Mouse (Mus musculus): ENCODE results near the gene Alox12b.

Alox12b gene

DNA sequence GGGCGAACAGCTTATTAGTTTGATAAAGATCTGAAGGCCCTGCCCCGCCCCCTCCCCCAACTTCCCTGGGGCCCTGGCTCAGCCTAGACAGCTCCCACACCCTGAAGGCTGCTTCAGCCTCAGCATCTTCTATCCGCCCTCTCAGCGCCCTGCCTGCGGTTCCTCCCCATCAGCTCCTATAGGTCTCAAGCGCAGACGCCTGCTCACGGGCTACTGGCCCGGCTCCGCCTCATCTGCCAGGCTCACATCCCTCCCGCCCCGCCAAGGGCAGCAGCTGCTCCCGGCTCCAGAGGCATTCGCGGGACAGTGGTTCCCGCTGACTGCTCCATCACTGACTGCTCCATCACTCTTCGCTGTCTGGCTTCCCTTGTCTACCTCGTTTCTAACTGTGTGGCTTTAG is at the start of gene Alox12b:
Alox12b (plus strand) TSS at position 190 of the 400 bp plus-strand sequence.
- in situ Hi-C loops (cut with MseI, MboI) = no loop called here

DNA sequence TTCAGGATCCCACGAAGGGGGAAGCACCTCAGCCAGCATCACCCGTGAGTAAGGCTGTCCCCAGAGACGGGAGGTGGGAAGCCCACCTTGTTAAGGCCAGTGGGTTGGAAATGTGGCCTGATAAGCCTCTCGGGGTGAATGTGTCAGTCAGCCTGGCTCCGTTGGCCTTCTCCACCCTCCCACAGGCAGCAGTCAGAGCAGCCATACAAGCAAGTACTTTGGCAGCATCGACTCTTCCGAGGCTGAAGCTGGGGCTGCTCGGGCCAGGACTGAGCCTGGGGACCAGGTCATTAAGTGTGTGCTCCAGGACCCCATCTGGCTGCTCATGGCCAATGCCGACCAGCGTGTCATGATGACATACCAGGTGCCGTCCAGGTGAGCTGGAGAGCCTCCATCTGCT is 49.1 kb upstream of the Alox12b start:
- in situ Hi-C loops (cut with MseI, MboI) = no loop called here

DNA sequence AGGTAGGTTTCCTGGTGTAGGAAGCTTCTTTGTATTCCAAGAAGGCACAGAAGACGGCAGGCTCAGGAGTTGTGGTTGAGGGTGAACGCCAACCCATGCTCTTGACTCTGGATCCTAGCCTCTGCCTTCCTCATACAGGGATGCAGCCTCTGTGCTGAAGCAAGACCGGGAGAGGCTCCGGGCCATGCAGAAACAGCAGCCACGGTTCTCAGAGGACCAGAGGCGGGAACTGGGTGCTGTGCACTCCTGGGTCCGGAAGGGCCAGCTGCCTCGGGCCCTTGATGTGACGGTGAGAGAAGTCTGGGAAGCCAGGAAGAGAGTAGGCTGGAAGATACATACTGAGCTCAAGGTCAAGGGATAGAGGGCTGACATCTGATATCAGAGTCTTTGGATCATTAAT is 48.6 kb upstream of the Alox12b start:
- in situ Hi-C loops (cut with MseI, MboI) = no loop called here

DNA sequence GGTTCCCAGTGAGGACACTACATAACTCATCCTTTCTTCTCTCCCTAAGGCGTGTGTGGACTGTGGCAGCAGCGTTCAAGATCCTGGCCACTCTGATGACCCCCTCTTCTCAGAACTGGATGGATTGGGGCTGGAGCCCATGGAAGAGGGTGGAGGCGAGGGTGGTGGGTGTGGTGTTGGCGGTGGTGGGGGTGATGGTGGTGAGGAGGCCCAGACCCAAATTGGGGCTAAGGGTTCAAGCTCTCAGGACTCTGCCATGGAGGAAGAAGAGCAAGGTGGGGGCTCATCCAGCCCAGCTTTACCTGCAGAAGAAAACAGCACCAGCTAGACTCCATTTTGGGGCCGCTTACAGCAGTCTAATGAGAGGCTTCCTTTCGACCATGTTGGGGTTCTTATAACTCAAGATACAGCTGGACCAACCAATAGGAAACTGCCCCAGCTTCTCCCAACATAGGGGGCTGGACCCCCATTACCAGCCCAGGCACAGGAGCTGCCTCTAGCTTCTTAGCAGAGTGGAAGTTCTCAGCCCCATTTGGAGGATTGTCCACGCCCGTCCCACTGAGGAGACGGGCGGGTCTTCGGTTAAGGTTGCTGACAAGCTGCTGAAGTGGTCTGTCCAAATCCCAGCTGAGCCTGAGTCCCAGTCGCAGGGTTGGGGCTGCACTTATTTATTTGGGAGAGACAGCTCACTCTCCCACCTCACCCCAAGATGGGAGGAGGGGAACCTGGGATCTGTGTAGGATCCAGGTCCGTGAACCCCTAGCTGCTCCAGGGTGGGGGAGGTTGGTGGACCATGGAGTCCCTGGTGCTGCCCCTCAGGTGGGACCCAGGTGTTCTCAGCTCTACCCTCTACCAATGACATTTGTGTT is 47.5 kb upstream of the Alox12b start:
- in situ Hi-C loops (cut with MseI, MboI) = no loop called here

DNA sequence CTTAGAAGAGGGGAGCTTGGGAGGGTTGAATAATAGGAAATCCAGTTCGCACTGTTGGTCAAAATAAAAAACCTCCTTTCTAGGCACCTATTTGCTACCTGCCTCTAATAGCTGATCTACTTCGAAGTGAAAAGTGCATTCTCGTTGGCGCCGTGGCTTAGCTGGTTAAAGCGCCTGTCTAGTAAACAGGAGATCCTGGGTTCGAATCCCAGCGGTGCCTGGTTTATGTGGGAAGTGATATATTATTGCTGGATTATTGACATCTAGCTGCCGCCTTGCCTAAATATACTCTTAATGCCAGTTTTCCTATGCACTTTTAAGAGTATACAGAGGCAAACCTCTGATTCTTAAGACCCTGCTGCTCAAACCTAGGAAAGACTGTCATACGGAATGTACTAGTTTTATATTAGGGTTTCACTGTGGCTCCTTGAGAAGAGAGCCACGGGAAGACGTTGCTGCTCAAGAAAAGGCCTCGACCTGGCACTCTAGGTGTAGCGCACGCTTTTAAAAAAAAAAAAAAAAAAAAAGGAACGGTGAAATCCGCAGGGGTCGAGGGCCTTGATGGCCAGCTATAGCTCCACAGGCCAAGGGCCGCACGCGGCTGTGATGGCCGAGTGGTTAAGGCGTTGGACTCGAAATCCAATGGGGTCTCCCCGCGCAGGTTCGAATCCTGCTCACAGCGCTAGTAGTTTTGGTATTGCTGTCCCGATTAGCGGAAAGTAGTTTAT is 46.3 kb upstream of the Alox12b start:
- in situ Hi-C loops (cut with MseI, MboI) = no loop called here

DNA sequence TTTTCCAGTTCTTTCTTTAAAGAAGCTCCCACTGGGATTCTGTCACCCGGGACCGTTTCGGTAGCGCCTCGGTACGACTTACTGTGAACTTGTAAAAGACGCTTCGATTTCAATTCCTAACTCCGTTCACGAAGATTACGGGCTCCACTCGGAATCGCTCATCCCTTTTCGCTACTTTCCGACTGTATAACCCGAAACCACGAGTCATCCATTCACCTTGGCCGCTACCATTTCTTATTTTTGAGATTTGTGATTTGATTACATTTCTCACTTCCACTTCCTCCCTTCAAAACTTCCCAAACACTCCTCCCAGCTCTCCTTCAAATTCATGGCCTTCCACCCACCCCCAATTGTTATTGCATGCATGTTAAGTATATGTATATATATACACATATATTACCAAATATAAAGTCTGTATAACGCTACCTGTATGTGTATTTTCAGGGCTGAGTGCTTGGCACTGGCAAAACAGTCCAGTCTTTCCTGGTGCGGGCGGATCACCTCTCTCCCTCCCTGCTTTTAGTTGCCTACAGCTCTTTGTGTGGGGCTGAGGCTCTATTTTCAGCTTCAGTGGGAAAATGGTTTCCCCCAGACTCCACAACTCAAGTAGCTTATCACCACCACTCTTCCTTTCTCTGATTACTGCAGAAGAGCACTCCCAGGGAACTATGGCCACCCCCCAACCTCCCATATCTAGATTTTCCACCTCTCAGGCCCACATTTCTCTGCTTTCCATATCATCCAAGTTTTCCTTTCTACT is 45.6 kb upstream of the Alox12b start:
- in situ Hi-C loops (cut with MseI, MboI) = no loop called here

DNA sequence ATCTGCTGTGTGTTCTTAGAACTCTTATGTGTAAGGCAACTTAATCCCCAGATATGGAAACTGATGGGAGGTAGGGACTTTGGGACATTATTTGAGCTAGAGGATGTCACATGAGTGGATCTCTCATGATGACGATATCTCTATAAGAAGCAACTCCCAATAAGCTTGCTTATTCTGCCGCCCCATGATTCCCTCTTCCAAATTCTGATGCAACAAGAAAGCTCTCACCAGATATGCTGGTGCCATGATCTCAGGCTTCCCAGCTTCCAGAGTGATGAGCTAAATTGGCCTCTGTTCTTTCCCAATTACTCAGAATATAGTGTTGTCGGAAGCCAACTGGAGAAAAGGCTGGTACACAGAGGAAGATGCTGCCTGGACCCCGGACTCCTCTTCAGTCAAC is 44.9 kb upstream of the Alox12b start:
- in situ Hi-C loops (cut with MseI, MboI) = no loop called here

DNA sequence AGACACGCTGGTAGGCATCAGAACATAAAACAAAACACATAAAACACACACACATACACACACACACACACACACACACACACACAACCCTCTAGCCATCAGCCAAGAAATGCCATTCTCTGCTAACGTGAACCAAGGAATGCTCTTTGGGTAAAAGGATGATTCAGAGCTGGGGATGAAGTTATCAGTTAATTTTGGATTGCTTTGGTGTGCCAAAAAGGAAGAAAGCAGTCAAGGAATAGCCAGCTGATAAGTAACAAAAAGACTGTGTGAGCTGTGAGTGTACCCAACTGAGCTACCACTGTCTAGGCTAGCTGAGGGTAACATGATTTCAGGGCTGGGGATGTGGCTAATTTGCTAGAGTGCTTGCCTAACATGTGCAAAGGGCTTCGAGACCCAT is 42.8 kb upstream of the Alox12b start:
- in situ Hi-C loops (cut with MseI, MboI) = no loop called here

DNA sequence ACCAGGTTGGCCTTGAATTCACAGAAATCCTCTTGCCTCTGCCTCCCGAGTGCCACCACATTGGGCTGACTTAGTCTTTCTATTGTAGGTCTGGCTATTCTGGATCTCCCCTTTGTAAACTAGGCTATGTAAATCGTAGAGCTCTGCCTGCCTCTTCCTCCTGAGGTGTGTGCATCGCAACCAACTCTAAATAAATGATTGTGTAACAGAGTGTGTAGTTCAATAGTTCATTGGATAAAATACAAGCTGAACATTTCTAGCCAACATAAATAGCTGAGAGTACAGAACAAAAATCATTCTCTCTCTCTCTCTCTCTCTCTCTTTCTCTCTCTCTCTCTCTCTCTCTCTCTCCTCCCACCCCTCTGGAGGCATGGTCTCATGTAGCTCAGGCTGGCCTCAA is 42.2 kb upstream of the Alox12b start:
- in situ Hi-C loops (cut with MseI, MboI) = no loop called here

DNA sequence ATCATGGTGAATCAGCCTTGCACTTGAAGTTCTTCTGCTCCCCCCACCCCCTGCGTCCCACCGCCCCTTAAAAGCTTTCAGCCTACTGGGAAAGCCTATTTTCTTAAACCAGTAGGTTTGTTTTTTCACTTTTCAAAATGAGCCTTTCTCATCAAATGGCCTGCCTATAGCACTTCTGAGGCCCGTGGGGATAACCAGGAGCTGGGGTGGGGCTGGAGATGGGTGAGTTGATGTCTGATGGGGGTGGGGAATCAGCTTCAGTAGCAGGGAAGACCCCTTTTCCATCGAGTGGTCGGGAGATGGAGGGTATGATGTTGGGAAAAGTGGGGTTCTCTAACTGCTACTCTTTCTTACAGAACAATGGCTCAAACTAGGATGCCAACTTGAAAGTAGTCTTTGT is 39.9 kb upstream of the Alox12b start:
- in situ Hi-C loops (cut with MseI, MboI) = no loop called here

DNA sequence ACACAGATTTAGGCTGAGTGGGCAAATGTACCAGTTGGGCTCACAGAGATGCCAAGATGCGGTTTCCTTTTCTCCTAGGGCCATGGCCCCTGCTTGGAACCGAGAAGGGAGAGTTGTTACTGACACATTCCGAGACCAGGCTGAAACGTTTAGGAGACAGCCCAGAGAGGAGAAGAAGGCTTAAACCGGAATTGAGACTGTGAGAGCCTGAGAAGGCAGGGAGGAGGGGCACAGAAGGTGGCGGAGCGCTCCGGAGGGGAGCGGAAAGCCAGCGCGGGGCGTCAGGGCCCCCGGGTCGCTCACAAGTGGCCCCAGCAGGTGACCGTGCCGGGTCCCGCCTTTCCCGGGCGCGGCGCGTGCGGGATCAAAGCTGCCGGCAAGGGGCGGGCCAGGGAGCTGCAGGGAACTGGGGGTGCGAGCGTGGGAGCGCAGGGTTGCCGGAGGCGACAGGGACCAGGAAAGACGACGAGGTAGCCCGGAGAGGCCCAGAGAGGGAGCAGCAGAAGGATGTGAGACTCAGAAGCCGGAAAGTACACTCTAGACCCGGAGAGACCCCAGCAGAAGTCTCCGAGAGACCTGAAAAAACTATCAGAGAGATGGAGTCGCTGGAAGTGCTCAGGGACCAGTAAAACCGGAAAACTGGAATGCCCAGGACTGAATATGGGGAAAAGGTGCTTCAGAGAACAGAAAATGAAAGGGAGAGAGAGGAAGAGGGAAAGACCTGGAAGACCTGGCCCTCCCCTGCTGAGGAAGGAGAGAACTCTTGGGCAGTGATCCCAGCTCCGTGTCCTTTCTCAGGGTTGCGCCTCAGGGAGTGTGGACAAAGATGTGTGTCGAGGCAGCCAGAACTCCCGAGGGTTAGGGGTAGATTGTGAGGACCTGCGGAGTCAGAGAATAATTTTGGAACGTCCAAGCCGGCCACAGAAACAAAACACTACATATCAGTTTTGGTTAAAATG is 38.8 kb upstream of the Alox12b start:
- in situ Hi-C loops (cut with MseI, MboI) = no loop called here

DNA sequence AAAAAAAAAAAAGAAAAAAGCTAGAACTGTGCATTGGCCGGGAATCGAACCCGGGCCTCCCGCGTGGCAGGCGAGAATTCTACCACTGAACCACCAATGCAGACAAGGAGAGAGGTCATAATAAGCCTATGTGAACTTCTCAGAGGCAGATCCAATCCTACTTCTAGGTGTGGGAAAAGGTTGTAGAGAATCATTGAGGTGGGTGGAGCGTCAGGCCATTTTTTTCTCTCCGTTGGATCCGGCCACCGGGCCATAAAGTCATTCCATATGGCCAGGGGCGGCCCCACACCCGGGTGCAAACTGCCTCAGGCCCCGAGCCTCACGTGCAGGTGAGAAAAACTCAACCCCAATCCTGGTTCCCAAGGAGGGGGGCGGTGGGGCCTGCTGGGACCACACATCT is 38.0 kb upstream of the Alox12b start:
- in situ Hi-C loops (cut with MseI, MboI) = no loop called here

DNA sequence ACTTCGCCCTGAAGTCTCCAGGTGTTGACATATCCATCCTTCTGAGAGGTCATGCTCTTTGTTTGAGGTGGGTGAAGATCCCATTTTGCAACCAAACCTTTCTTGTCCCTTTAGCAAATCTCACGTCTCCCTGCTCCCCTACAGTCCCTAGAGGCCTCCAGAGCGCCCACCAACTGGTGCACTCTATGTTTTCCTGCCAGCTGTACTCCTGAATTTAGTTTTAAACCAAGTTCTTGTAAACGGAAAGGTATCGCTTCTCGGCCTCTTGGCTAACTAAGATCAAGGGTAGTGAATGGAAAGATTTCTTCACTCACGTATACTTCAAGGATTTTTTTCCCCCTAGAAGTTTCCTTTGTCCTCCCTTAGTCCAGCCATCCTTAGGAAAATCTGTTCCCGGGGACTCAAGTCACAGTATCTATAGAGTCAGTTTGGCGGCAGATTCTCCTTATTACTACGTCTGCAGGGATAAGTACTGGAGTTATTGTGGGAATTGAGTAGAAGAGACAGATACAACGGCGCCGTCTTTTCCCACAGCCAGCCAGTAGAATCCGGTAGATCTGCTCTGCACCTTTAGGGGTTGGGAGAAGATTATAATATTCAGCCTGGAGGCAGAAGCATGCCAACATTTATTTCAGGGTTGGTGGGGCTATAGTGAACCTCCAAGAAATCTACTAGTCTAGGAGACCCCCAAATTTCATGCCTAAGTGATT is 37.2 kb upstream of the Alox12b start:
- in situ Hi-C loops (cut with MseI, MboI) = loop anchor here (5.0 kb wide), 2 partner anchors 52 to 57 kb away; no protein-coding TSS in a partner anchor

DNA sequence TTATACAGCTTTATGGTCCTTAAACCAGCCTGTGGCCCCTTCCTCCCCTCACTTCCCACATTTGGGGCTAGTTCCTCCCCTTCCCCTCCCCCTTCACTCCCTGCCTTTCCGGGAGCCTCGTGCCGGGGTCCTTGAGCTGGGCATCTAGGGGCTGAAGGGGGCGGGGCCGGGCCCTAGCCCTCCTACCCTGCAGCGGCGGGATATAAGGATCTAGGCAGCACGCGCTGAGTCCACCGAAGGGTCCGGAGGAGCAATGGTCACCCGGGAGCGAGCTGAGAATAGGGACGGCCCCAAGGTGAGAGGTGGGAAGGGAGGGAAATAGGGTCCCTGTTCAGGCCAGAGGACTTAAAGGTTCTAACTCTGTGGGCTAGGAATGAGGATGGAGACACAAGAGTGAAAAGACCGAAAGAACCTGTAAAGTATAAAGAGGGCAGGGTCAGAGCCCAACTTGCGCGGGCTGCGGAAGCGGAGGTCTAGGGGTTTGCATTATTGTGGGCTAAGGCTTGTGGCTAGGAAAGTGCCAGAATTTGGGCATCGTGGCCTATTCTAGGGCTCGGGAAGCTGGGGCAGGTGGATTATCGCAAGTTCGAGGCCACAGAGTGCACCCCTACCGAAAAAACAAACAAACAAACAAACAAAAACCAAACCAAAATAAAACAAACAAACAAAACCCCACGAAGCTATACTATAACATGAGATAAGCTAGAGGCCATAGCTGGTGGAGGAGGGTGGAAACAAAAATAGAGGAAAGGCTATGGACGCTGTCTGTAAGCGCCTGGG is 36.4 kb upstream of the Alox12b start, which contains the start of gene Hes7:
Hes7 (plus strand) TSS at position 184 of the 780 bp plus-strand sequence.
- in situ Hi-C loops (cut with MseI, MboI) = loop anchor here (5.0 kb wide), 2 partner anchors 53 to 58 kb away; no protein-coding TSS in a partner anchor

DNA sequence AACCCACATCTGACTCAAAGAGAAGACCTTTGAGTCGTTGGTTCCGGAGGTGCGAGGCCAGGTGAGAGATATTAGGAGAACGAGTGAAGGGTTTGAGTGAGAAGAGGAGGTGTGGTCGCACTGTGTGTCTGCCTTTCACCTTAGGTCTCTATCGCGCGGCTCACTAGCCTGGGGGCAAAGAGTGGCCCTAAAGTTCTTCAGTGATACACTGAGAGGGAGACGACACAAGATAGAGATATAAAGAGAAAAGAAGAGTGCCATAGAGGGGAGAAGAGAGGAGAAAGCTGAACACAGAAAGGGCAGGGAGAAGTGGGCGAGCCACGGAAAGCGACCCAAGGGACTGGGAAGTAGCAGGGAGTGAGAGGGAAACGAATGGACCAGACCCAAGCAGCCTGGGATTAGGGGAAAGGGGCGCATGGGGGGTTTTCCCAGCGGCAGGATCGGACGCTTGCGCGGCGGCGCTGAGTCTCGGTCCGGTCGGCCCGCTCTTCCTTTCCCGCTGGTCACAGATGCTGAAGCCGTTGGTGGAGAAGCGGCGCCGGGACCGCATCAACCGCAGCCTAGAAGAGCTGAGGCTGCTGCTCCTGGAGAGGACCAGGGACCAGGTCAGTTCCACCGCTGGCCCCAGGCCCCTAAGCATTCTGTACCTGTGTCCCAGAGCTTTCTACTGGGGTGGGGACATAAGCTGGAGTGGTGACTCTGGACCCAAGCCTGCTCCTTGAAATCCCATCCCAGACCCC is 35.6 kb upstream of the Alox12b start:
- in situ Hi-C loops (cut with MseI, MboI) = loop anchor here (5.0 kb wide), 2 partner anchors 54 to 59 kb away; no protein-coding TSS in a partner anchor

DNA sequence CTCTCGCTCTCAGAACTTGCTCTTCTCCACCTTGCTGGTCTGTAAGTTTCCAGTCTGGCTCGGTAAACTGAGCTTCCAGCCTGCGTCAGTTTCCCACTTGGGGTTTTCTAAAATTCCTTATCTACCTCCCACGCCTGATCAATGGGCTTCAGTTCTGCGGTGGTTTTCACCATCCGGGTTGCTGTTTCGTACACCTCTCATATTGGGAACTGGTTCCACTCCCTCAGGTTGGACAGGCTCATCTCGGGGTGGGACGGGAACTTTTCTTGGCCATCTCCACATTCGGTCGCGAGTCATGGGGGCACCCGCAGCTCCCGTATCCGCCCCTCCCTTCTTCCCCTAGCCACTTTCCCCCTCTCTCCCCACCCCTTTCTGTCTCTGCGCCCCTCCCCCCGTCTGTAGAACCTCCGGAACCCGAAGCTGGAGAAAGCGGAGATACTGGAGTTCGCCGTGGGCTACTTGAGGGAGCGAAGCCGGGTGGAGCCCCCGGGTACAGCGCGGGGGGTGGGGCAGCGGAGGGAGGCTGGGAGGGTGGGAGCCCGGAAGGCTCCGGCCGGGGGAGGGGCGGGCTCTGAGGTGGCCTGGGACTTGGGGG is 35.0 kb upstream of the Alox12b start:
- in situ Hi-C loops (cut with MseI, MboI) = loop anchor here (5.0 kb wide), 2 partner anchors 55 to 60 kb away; no protein-coding TSS in a partner anchor

DNA sequence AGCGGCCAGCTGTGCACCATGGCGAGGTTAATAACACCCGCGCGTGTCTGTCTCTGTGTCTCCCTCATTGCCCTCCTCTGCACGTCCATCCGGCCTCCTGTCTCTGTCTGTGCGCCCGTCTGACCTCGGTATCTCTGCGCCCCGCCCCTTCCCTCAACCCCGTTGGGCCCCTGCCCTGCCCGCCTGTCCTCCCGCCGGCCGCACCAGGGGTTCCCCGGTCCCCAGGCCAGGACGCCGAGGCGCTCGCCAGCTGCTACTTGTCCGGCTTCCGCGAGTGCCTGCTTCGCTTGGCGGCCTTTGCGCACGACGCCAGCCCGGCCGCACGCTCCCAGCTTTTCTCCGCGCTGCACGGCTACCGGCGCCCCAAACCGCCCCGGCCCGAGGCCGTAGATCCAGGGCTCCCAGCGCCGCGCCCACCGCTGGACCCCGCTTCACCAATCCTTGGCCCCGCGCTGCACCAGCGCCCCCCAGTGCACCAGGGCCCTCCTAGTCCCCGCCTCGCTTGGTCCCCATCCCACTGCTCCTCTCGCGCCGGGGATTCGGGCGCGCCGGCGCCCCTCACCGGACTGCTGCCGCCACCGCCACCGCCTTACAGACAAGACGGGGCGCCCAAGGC is 34.3 kb upstream of the Alox12b start, which contains the start of gene 9130213A22Rik:
9130213A22Rik (minus strand) TSS at position 254 of the 616 bp plus-strand sequence.
- in situ Hi-C loops (cut with MseI, MboI) = loop anchor here (5.0 kb wide), 2 partner anchors 55 to 60 kb away; no protein-coding TSS in a partner anchor
